Comparison of ENCODE assay signal across 25 mouse cellular contexts in the genomic region with DNA sequence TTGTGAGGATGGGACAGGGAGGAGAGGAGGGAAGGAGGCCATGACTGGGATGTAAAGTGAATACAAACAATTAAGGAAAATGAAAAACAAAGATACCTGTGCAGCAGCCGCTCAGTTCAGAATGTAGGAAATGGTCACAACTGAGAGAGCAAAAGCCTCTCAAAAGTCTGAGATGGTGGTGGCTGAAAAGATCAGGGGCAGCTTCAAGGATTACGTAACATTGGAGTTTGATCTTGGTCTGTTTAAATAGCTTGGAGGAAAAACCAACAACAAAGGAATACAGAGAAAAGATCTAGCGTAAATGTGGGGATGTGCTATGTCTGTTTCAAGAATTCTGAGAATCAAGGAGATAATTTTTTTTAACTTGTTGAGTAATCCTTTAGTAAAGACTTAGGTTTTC. TPM values are rescaled to one million over a fixed set of nuclear protein-coding genes. Genes with fewer than 3 reads are reported as not detected.
A peak's percentile ranks its signal among the peaks of the same experiment; 100 is the strongest.
DNase-seq lines count a peak whose midpoint lies in the region; ATAC-seq and TF ChIP-seq lines count a peak whose summit lies in the region.
"Had no signal": no experiment of that assay in that cellular context is flagged by ENCODE, and none has a peak within 500 bp of the region (broad histone marks: within the 10 kb centered on the region; RNA-seq: fewer than 3 reads in every experiment).

A gene (minus strand): TSS at position 219 of the 400 bp plus-strand sequence.

- no peak within 1 kb of the TSS for H3K4me3 ChIP-seq in testis, adult 2 months (ENCODE audit: control insufficient read depth, low read depth, low read length)
- H3K4me3 ChIP-seq in liver, embryonic 12.5 days: no peak within 1 kb of the TSS
- no peak within 1 kb of the TSS for H3K4me3 ChIP-seq in stomach, postnatal 0 days (ENCODE audit: low read depth, low read length)
- H3K4me3 ChIP-seq in midbrain, embryonic 13.5 days (replicated peaks): no peak within 1 kb of the TSS
- H3K4me3 ChIP-seq: embryonic facial prominence, embryonic 12.5 days; hindbrain, embryonic 15.5 days; limb, embryonic 10.5 days; midbrain, embryonic 10.5 days had no signal

- no peak for ATAC-seq in liver, embryonic 12.5 days
- no peak for ATAC-seq in stomach, postnatal 0 days (ENCODE audit: low FRiP score, low TSS enrichment)
- no peak for ATAC-seq in midbrain, embryonic 13.5 days
- ATAC-seq: Patski had no signal

- no peak for DNase-seq in testis, postnatal 10 days (ENCODE audit: low spot score)
- DNase-seq in adrenal gland, postnatal 36 days: no peak
- peak; percentile 49 for DNase-seq in yolk sac, embryonic 10.5 days (ENCODE audit: low spot score)
- DNase-seq in right cerebral cortex, postnatal 10 days (ENCODE audit: low spot score in 2 of 2): no peak
- DNase-seq in stomach, postnatal 0 days (ENCODE audit: low spot score): no peak
- DNase-seq: B cell, adult 2 months; cerebellum, adult 18-20 months; cerebellum, postnatal 14 days; heart, postnatal 4 days; kidney, postnatal 10 days; lung, adult 18-20 months; lung, postnatal 10 days had no signal

- H3K4me2 ChIP-seq in liver, embryonic 12.5 days: peak within 1 kb of the TSS; percentile 28
- no peak within 1 kb of the TSS for H3K4me2 ChIP-seq in stomach, postnatal 0 days (replicated peaks; ENCODE audit: low read depth)
- no peak within 1 kb of the TSS for H3K4me2 ChIP-seq in midbrain, embryonic 13.5 days (replicated peaks)
- H3K4me2 ChIP-seq: embryonic facial prominence, embryonic 12.5 days; hindbrain, embryonic 15.5 days had no signal

- H3K27ac ChIP-seq in testis, adult 2 months (ENCODE audit: control insufficient read depth, insufficient read depth, low read depth, low read length): no peak within 1 kb of the TSS
- peak within 1 kb of the TSS; percentile 68 for H3K27ac ChIP-seq in liver, embryonic 12.5 days
- no peak within 1 kb of the TSS for H3K27ac ChIP-seq in stomach, postnatal 0 days (replicated peaks)
- H3K27ac ChIP-seq in midbrain, embryonic 13.5 days: no peak within 1 kb of the TSS
- H3K27ac ChIP-seq: embryonic facial prominence, embryonic 12.5 days; hindbrain, embryonic 15.5 days; limb, embryonic 10.5 days; midbrain, embryonic 10.5 days had no signal

- no peak within 1 kb of the TSS for H3K9ac ChIP-seq in liver, embryonic 12.5 days
- H3K9ac ChIP-seq in stomach, postnatal 0 days (ENCODE audit: low read length): no peak within 1 kb of the TSS
- H3K9ac ChIP-seq in midbrain, embryonic 13.5 days (replicated peaks): no peak within 1 kb of the TSS
- H3K9ac ChIP-seq: embryonic facial prominence, embryonic 12.5 days; hindbrain, embryonic 15.5 days had no signal

- no peaks in the 10 kb centered on the region for H3K4me1 ChIP-seq in testis, adult 2 months (ENCODE audit: control insufficient read depth, insufficient read depth, low read length)
- H3K4me1 ChIP-seq in liver, embryonic 12.5 days: peaks cover 45% of the 10 kb centered on the region
- H3K4me1 ChIP-seq in stomach, postnatal 0 days (replicated peaks; ENCODE audit: control insufficient read depth, insufficient read depth): no peaks in the 10 kb centered on the region
- H3K4me1 ChIP-seq in midbrain, embryonic 13.5 days (replicated peaks): no peaks in the 10 kb centered on the region
- H3K4me1 ChIP-seq: embryonic facial prominence, embryonic 12.5 days; hindbrain, embryonic 15.5 days; limb, embryonic 10.5 days; midbrain, embryonic 10.5 days had no signal

- H3K9me3 ChIP-seq in liver, embryonic 12.5 days (replicated peaks): no peaks in the 10 kb centered on the region
- H3K9me3 ChIP-seq in stomach, postnatal 0 days (ENCODE audit: control insufficient read depth, low read length): no peaks in the 10 kb centered on the region
- no peaks in the 10 kb centered on the region for H3K9me3 ChIP-seq in midbrain, embryonic 13.5 days
- H3K9me3 ChIP-seq: embryonic facial prominence, embryonic 12.5 days; hindbrain, embryonic 15.5 days; limb, embryonic 10.5 days; midbrain, embryonic 10.5 days had no signal

- H3K36me3 ChIP-seq in testis, adult 2 months (ENCODE audit: control insufficient read depth, insufficient read depth, low read length): no peaks in the 10 kb centered on the region
- no peaks in the 10 kb centered on the region for H3K36me3 ChIP-seq in liver, embryonic 12.5 days
- no peaks in the 10 kb centered on the region for H3K36me3 ChIP-seq in stomach, postnatal 0 days (ENCODE audit: control insufficient read depth, insufficient read depth, low read length)
- H3K36me3 ChIP-seq in midbrain, embryonic 13.5 days: no peaks in the 10 kb centered on the region
- H3K36me3 ChIP-seq: embryonic facial prominence, embryonic 12.5 days; G1E; hindbrain, embryonic 15.5 days; limb, embryonic 10.5 days; midbrain, embryonic 10.5 days had no signal

- WGBS in liver, embryonic 12.5 days (ENCODE audit: insufficient replicate concordance): 72% methylated on average over 3 of the region's 3 CpGs
- WGBS in stomach, postnatal 0 days: 73% methylated on average over 3 of the region's 3 CpGs
- 87% methylated on average over 3 of the region's 3 CpGs for WGBS in midbrain, embryonic 13.5 days

- no peaks in the 10 kb centered on the region for H3K27me3 ChIP-seq in testis, adult 2 months (ENCODE audit: control insufficient read depth, insufficient read depth, low read length)
- no peaks in the 10 kb centered on the region for H3K27me3 ChIP-seq in liver, embryonic 12.5 days (replicated peaks)
- no peaks in the 10 kb centered on the region for H3K27me3 ChIP-seq in stomach, postnatal 0 days (ENCODE audit: control insufficient read depth, insufficient read depth, low read length)
- no peaks in the 10 kb centered on the region for H3K27me3 ChIP-seq in midbrain, embryonic 13.5 days
- H3K27me3 ChIP-seq: embryonic facial prominence, embryonic 12.5 days; hindbrain, embryonic 15.5 days; Patski had no signal

- TF ChIP-seq POLR2A in testis, adult 2 months (IDR thresholded peaks at IDR 0.05; ENCODE audit: control insufficient read depth, low read depth, low read length): no peak

- TF ChIP-seq EP300 in stomach, postnatal 0 days (optimal IDR thresholded peaks at IDR 0.05): no peak

- no peak for TF ChIP-seq CTCF in testis, adult 2 months (IDR thresholded peaks at IDR 0.05; ENCODE audit: control insufficient read depth, insufficient read depth, insufficient replicate concordance, low read depth, low read length)
- no peak for TF ChIP-seq CTCF in stomach, postnatal 0 days (IDR thresholded peaks at IDR 0.05; ENCODE audit: low read depth)

RNA-seq across cellular contexts. Expression of the gene that starts here (rescaled TPM):
- 23.9 and 42.6 TPM in 2 replicates for polyA plus RNA-seq in testis, adult 2 months (2012; rRNA removed)
- total RNA-seq in adrenal gland, postnatal 36 days (2021): over 10,000 TPM; 10,449 to 17,240 TPM
- 11.0 and 11.7 TPM in 2 replicates for polyA plus RNA-seq in liver, embryonic 12.5 days (2016; fragmentation: Nextera tagmentation; extraction: Ambion mirVana)
- polyA plus RNA-seq in stomach, postnatal 0 days (2015; fragmentation: Nextera tagmentation; extraction: Ambion mirVana): 1.6 TPM in 2 replicates
- 0.09 and 0.12 TPM in 2 replicates for polyA plus RNA-seq in midbrain, embryonic 13.5 days (2015; fragmentation: Nextera tagmentation; extraction: Ambion mirVana)
- total RNA-seq: CH12.LX; G1E; heart, postnatal 4 days; layer of hippocampus, postnatal 10 days; midbrain, postnatal 0 days had no signal
- polyA plus RNA-seq: G1E; hindbrain, embryonic 15.5 days; neural tube, embryonic 14.5 days; Patski had no signal
